Mouse (Mus musculus): ENCODE data around the gene Bves. TPM values are rescaled to one million over a fixed set of nuclear protein-coding genes. Genes with fewer than 3 reads are reported as not detected.

The Bves gene
- polyA plus RNA-seq, 1 experiment from 2014 or later: 3.0 TPM

- H3K36me3 ChIP-seq: no peaks in the 10 kb centered on the region
- WGBS: 51% methylated on average over 2 of the region's 2 CpGs
- H3K9ac ChIP-seq: no peak overlapping the region
- no peaks in the 10 kb centered on the region for H3K27me3 ChIP-seq
- no peak overlapping the region for H3K4me2 ChIP-seq
- H3K4me3 ChIP-seq: no peak overlapping the region
- H3K27ac ChIP-seq: no peak overlapping the region
- no peak for ATAC-seq (ENCODE audit: insufficient number of reproducible peaks, low FRiP score, low TSS enrichment, low read depth)
- H3K9me3 ChIP-seq: no peaks in the 10 kb centered on the region
- no peaks in the 10 kb centered on the region for H3K4me1 ChIP-seq
These were observed 76.2 kb downstream of the Bves start for GRCm38 (mm10) chr10:45411741-45412140.

DNA sequence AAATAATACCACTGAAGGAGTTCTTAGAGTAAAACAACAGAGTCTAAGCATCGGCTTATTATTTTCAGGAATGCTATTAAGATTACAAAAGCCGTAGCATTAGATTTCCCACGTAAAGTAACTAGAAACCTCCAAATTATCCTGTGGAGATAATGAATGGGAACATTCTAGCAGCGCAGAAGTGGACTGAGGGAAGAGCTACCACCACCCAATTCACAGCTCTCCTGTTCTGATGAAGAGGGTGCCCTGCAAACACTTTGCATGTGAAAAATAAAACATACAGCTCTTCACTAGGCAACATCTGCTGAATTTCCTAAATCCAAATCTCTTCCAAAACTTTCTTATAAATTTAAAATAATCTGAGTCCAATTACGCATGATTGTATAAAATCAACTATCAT lies 76.6 kb downstream of the Bves start:
- no peak overlapping the region for H3K27ac ChIP-seq
- no peaks in the 10 kb centered on the region for H3K9me3 ChIP-seq
- H3K9ac ChIP-seq: no peak overlapping the region
- H3K27me3 ChIP-seq: no peaks in the 10 kb centered on the region
- 67% methylated on average over 5 of the region's 5 CpGs for WGBS
- H3K4me2 ChIP-seq: no peak overlapping the region
- H3K36me3 ChIP-seq: no peaks in the 10 kb centered on the region
- no peak overlapping the region for H3K4me3 ChIP-seq
- no peak for ATAC-seq (ENCODE audit: insufficient number of reproducible peaks, low FRiP score, low TSS enrichment, low read depth)
- no peaks in the 10 kb centered on the region for H3K4me1 ChIP-seq

Other genes starting within 250 kb of the Bves start
- 3.8 and 4.2 TPM in 2 replicates for gene Popdc3, start 157.7 kb upstream of the Bves start, polyA plus RNA-seq (2015; fragmentation: Nextera tagmentation; extraction: Ambion mirVana)
- 0.58 and 0.61 TPM in 2 replicates for gene Lin28b, start 150.6 kb downstream of the Bves start, polyA plus RNA-seq (2015; fragmentation: Nextera tagmentation; extraction: Ambion mirVana)
- 14.9 and 18.4 TPM in 2 replicates for gene Hace1, start 242.1 kb downstream of the Bves start, polyA plus RNA-seq (2015; fragmentation: Nextera tagmentation; extraction: Ambion mirVana)

Data from limb, embryonic 15.5 days (tissue).